Mouse (Mus musculus): ENCODE measurements at regions not wholly inside any gene's neighbourhood (a gene's known extent, or its start where the extent isn't known, plus 50 kb on each side); places are given as distances from the start of the nearest gene placed in this dataset.

- no peak for DNase-seq (ENCODE audit: low read depth, low spot score)
Measured at GRCm38 (mm10) chr15:59138393-59139107, 249.5 kb downstream of the Gm49356 start.

- no peak for DNase-seq (ENCODE audit: low read depth, low spot score)
Measured at GRCm38 (mm10) chr15:59141621-59142020, 252.5 kb downstream of the Gm49356 start.

- no peak for DNase-seq (ENCODE audit: low read depth, low spot score)
Measured at GRCm38 (mm10) chr15:59142481-59142880, 253.4 kb downstream of the Gm49356 start.

- no peak for DNase-seq (ENCODE audit: low read depth, low spot score)
Measured at GRCm38 (mm10) chr15:59143891-59144290, 254.8 kb downstream of the Gm49356 start.

GRCm38 (mm10) chr15:59145679-59146078, 256.6 kb downstream of the Gm49356 start:
- peak; percentile 35 for DNase-seq (ENCODE audit: low read depth, low spot score)

- no peak for DNase-seq (ENCODE audit: low read depth, low spot score)
Measured at GRCm38 (mm10) chr15:59146111-59146510, 257.0 kb downstream of the Gm49356 start.

- DNase-seq (ENCODE audit: low read depth, low spot score): no peak
Measured at GRCm38 (mm10) chr15:59146586-59147085, 257.5 kb downstream of the Gm49356 start.

- no peak for DNase-seq (ENCODE audit: low read depth, low spot score)
Measured at GRCm38 (mm10) chr15:59148531-59148930, 259.4 kb downstream of the Gm49356 start.

GRCm38 (mm10) chr15:59151506-59151905, 262.4 kb downstream of the Gm49356 start:
- no peak for DNase-seq (ENCODE audit: low read depth, low spot score)

- DNase-seq (ENCODE audit: low read depth, low spot score): peak; percentile 14
Measured at GRCm38 (mm10) chr15:59152786-59153388, 263.8 kb downstream of the Gm49356 start.

GRCm38 (mm10) chr15:59153416-59154250, 264.5 kb downstream of the Gm49356 start:
- DNase-seq (ENCODE audit: low read depth, low spot score): no peak

- no peak for DNase-seq (ENCODE audit: low read depth, low spot score)
Measured at GRCm38 (mm10) chr15:59154407-59155288, 265.6 kb downstream of the Gm49356 start.

- no peak for DNase-seq (ENCODE audit: low read depth, low spot score)
Measured at GRCm38 (mm10) chr15:59155289-59155623, 266.2 kb downstream of the Gm49356 start.

GRCm38 (mm10) chr15:59156328-59156727, 267.2 kb downstream of the Gm49356 start:
- DNase-seq (ENCODE audit: low read depth, low spot score): no peak

- no peak for DNase-seq (ENCODE audit: low read depth, low spot score)
Measured at GRCm38 (mm10) chr15:59158760-59159159, 269.7 kb downstream of the Gm49356 start.

GRCm38 (mm10) chr15:59160931-59161920, 272.1 kb downstream of the Gm49356 start:
- no peak for DNase-seq (ENCODE audit: low read depth, low spot score)

GRCm38 (mm10) chr15:59167937-59168659, 279.0 kb downstream of the Gm49356 start:
- no peak for DNase-seq (ENCODE audit: low read depth, low spot score)

- DNase-seq (ENCODE audit: low read depth, low spot score): no peak
Measured at GRCm38 (mm10) chr15:59168660-59169170, 279.6 kb downstream of the Gm49356 start.

- DNase-seq (ENCODE audit: low read depth, low spot score): no peak
Measured at GRCm38 (mm10) chr15:59169237-59169797, 280.2 kb downstream of the Gm49356 start.
